Mouse (Mus musculus): ENCODE results near the gene Ralgapb. TPM values are rescaled to one million over a fixed set of nuclear protein-coding genes. Genes with fewer than 3 reads are reported as not detected.
"Not testable (repeated sequence)": the region's sequence is repeated elsewhere in the genome, so short reads cannot be mapped to it uniquely, and the experiment has no call there.

Gene Ralgapb
- 10 to 100 TPM; 21.6 to 25.2 TPM for total RNA-seq (2021)
- long read RNA-seq, experiment 1, partial matches to known transcripts = 0 of 4 reads
- long read RNA-seq, experiment 1, other reads (novel, unspliced or antisense) = 4 of 4 reads
- long read RNA-seq, experiment 2, partial matches to known transcripts = 2 of 3 reads
- long read RNA-seq, experiment 2, other reads (novel, unspliced or antisense) = 1 of 3 reads

DNA sequence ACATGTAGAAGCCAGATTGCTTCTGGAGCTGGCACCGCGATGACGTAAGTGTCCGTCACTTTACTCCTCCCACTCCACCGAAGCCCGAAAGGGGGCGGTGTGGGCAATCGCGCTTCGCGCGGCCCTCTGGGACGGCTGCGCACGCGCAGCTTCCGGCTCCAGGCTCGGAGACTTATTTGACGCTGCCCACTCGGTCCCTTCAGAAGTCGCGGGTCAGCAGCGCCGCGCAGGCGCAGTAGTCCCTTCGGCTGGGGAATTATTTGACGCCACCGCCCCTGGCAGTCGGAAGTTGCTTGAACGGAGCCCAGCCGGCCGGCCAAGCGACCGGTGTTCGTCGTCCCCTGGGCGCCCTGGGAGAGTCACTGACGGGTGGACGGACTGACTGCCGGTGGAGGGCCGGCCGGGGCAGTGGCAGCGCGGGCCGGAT, at the start of gene Ralgapb:
TSS of gene Ralgapb (plus strand) at position 254 of the 427 bp plus-strand sequence.
- peak; percentile 96 for DNase-seq

DNA sequence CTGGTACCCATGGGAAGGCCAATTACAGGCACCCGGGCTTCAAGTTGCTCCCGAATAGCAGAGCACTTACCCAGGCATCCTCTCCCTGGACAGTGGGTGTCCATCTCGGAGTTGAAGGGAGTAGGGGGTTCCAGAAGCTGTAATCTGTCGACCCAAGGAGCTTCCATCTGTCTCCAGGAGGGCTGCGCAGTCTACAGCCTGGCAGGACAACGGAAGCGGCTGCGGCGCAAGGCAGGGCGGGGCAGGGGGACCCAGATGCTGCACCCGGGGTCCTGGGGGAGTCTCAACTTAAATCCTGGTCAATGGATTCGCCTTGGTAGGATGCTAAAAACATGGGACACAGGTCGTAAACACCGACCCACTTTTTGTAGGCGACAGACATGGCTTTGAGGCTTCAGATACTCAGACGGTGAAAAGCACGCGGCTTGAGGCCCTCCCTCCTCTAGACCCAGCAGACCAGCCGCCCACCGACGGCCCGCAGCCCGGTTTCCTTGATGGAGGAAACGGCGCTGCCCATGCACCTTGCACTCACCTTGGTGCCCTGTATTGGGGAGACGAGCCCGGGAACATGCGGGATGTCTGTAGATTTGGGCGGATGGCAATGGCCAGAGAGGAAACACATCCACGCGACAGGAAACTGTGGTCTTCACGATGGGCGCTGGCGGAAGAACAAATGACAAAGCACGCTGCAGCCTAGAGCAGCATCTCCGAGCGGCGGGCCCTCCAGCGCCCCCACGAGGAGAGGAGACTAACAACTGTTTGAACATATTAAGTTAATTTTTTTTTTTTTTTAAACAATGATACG, 48.6 kb upstream of the Ralgapb start:
- DNase-seq = peak; percentile 72

GRCm38 (mm10) chr2:158361678-158362320, 47.8 kb upstream of the Ralgapb start:
- DNase-seq = no peak

GRCm38 (mm10) chr2:158364175-158364574, 45.5 kb upstream of the Ralgapb start:
- no peak for DNase-seq

GRCm38 (mm10) chr2:158365099-158365850, 44.4 kb upstream of the Ralgapb start:
- DNase-seq = no peak

DNA sequence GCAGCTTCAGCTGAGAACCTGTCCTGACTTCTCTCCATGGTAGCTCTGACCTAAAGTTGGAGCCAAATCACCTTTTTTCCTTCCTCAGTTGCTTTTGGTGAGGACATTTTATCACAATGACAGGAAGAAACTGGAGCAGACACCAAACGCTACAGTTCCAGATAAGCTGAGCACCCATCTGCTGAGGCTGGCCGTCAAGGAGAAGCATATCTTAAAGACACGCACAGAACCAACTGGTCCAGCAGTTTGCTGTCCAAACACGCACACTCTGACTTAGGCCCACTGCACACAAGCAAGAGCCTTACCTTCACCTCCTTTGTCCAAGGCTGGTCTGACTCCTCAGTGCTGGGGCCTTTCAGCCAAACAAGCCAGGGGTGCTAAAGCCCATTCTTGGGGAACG, 42.0 kb upstream of the Ralgapb start:
- no peak for DNase-seq

- DNase-seq = no peak
These were observed 41.3 kb upstream of the Ralgapb start for GRCm38 (mm10) chr2:158368313-158368712.

GRCm38 (mm10) chr2:158369474-158370172, 40.0 kb upstream of the Ralgapb start:
- DNase-seq = no peak

- no peak for DNase-seq
These were observed 39.5 kb upstream of the Ralgapb start for GRCm38 (mm10) chr2:158370173-158370550.

DNA sequence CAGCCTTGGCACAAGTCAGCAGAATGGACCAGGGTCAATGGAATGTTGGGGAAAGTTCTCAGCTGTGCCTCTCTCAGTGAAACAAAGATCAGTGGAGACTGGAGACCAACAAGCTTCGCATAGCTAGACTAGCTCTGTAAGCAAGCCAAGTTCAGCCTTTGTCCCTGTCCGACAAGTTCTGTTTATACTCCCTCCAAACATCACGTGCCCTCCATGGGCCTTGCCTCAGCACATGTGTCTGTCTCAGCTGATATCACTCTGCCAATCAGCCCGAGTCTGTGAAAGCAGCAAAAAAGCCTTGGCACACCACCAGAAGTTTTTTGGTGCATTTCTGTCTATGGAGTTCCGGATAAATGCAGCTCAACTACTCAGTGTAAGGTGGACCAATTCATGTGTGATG, 36.6 kb upstream of the Ralgapb start:
- DNase-seq = no peak

GRCm38 (mm10) chr2:158373516-158373915, 36.1 kb upstream of the Ralgapb start:
- DNase-seq = no peak

DNA sequence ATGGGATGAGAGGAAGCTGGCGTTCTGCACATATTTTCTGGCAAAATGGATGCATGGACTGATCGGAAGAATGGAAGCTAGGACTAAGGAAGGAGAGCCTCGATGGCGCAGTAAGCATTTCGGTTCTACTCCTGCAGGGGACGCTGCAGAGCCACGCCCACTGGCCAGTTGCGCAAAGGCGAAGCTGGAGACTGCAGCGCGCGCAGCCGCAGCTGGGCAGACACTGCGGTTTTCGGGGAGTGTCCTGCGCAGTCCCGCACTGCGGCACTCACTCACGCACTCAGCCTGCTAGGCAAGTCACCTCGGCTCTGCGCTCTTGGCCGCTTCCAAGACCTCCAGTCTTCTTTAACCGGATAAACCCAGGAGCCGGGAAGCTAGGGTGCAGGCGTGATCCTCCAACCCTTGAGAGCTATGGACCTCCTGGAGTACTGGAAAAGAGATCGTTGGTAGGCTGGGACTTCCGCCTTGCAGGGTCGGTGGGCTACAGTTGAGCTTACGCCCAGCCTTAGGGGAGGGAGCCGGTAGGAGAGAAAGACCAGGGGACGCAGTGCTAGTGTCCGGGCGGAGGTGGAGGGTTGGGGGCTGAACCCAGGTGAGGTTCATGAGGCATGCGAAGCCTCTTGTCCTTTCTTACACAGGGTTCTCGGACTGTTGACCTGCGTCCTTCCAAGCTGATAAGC, 34.1 kb upstream of the Ralgapb start, which contains the start of gene Snhg11:
TSS of gene Snhg11 (plus strand) at position 196 of the 680 bp plus-strand sequence.
- no peak for DNase-seq

- no peak for DNase-seq
These were observed 33.4 kb upstream of the Ralgapb start for GRCm38 (mm10) chr2:158376123-158376687.

DNA sequence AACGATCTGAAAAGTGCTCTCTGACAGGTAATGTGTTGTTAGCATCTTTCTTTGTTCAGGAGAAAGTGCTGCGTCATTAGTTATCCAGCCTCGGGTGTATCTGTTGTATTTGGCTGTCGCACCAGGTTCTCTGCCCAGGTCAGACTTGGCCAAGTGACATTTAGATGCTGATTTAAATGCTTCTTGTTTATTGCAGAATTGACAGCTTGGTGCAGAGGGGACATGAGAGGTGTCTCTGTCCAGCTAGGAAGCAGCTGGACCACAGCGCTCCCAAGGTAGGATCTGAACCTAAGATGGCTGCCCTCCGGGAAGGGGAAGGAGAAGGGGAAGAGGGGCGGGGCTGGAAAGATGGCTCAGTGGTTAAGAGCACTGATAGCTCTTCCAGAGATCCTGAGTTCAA, 32.9 kb upstream of the Ralgapb start:
- no peak for DNase-seq

GRCm38 (mm10) chr2:158377811-158378210, 31.8 kb upstream of the Ralgapb start:
- DNase-seq = no peak

- DNase-seq = no peak
These were observed 30.1 kb upstream of the Ralgapb start for GRCm38 (mm10) chr2:158379354-158380078.

DNA sequence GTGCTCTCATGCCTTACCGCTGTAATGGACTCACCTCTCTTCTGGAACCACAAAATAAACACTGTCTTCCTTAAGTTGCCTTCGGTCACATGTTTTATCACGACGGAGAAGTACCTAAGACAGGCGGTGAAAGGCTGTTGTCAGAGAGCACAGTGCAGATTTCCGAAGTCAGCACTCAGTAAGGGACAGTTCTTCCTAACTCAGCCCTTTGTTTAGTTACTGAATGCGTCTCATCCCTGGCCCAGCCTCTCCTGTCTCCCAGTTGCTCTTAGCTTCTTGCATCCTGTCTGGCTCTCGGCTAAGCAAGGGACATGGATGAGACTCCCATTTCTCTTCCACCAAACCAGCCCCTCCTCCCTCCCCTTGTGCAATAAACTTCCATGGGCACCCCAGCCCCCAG, 23.6 kb upstream of the Ralgapb start:
- no peak for DNase-seq

DNA sequence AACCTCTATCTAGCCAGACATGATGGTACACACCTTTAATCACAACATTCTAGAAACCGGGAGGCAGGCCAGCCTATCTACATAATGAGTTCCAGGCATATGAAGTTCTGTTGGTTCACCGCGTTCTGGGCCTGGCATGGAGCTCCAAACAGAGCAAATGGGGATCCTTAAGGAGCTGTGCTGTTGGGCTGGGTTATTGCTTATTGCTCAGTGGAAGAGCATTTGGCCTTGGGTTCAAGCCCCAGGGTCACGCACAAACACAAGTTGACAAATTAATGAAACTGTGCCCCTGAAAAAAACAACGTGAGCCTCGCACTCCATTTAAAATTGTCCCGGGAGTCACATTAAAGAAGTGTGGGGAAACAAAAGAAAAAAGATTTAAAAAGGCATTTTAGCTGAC, 20.2 kb upstream of the Ralgapb start:
- no peak for DNase-seq

GRCm38 (mm10) chr2:158396369-158396768, 13.3 kb upstream of the Ralgapb start:
- no peak for DNase-seq

DNA sequence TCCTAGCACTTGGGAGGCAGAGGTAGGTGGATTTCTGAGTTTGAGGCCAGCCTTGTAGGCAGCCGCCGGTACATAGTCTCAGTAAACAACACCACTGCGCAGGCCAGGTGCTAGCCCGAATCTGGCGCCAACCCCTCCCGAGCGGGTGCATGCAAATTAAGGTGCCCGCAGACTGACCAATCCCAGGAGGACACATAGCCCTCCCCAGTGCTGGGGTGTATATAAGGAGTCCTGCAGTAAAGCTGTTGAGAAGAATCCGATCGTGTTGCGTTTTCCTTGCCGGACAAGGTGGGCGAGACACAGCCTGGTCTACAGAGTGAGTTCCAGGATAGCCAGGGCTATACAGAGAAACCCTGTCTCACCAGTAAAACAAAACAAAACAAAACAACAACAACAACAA, 12.5 kb upstream of the Ralgapb start:
- not testable (repeated sequence) for DNase-seq
